Mouse (Mus musculus) ES-Bruce4 (cell line): ENCODE data around the gene Spib. TPM values are rescaled to one million over a fixed set of nuclear protein-coding genes. Genes with fewer than 3 reads are reported as not detected.

ENCODE experiments used
- H3K27ac ChIP-seq: 2 replicates; pipeline ENCODE4 v1.5.1; 2012; ENCODE audit warnings: low read length, inconsistent platforms; ENCODE audit not compliant: insufficient read depth
- H3K27me3 ChIP-seq: 2 replicates; pipeline ENCODE4 v1.6.1; 2012; ENCODE audit warnings: mild to moderate bottlenecking, low read length, inconsistent platforms; ENCODE audit not compliant: control insufficient read depth, poor library complexity, insufficient read depth, severe bottlenecking
- H3K36me3 ChIP-seq: 2 replicates; pipeline ENCODE4 v1.6.1; 2012; ENCODE audit warnings: inconsistent platforms, mild to moderate bottlenecking, low read length, moderate library complexity; ENCODE audit not compliant: control insufficient read depth, poor library complexity, insufficient read depth, severe bottlenecking
- H3K4me1 ChIP-seq: one replicate; pipeline ENCODE4 v1.8.1; 2011; ENCODE audit warnings: low read length; ENCODE audit not compliant: control insufficient read depth, insufficient read depth
- H3K4me3 ChIP-seq: 2 replicates; pipeline ENCODE4 v1.5.1; 2011; ENCODE audit warnings: low read depth, mild to moderate bottlenecking, low read length
- H3K9ac ChIP-seq: 2 replicates; pipeline ENCODE4 v1.6.1; 2012; ENCODE audit warnings: low read depth, mild to moderate bottlenecking, inconsistent platforms; ENCODE audit not compliant: poor library complexity, severe bottlenecking
- H3K9me3 ChIP-seq: replicated peaks from 2 replicates; pipeline ENCODE4 v1.6.1; 2012; ENCODE audit warnings: mild to moderate bottlenecking, low read length, inconsistent platforms; ENCODE audit not compliant: control insufficient read depth, poor library complexity, insufficient read depth, severe bottlenecking
- CTCF ChIP-seq: IDR thresholded peaks from one replicate; pipeline ENCODE4 v1.8.1; 2011; ENCODE audit warnings: low read depth, low read length
- EP300 ChIP-seq: IDR thresholded peaks from 2 replicates; pipeline ENCODE4 v1.6.1; 2011; ENCODE audit warnings: low read depth, low read length; ENCODE audit not compliant: insufficient read depth
- POLR2A ChIP-seq: IDR thresholded peaks from one replicate; pipeline ENCODE4 v1.8.1; 2011; ENCODE audit warnings: low read length; ENCODE audit not compliant: insufficient read depth
- polyA plus RNA-seq: library from polyadenylated mRNA; stranded (reverse); fragments of >200 nt; gene quantifications from 2 replicates; pipeline ENCODE4 v1.2.4, GENCODE M21; 2011; ENCODE audit warnings: low read depth; ENCODE audit not compliant: missing spikeins, insufficient read depth, insufficient read length

The Spib gene
- polyA plus RNA-seq, 1 experiment = 2.4 TPM

- TF ChIP-seq POLR2A (no peak), EP300 (no peak), CTCF (no peak)
- H3K9ac ChIP-seq = no peak overlapping the region
- no peaks in the 10 kb centered on the region for H3K36me3 ChIP-seq
- no peaks in the 10 kb centered on the region for H3K27me3 ChIP-seq
- peaks cover 14% of the 10 kb centered on the region for H3K4me1 ChIP-seq
- H3K4me3 ChIP-seq = no peak overlapping the region
- H3K27ac ChIP-seq = no peak overlapping the region
- H3K9me3 ChIP-seq = no peaks in the 10 kb centered on the region
Measured at GRCm38 (mm10) chr7:44488545-44488944, 43.3 kb downstream of the Spib start.

DNA sequence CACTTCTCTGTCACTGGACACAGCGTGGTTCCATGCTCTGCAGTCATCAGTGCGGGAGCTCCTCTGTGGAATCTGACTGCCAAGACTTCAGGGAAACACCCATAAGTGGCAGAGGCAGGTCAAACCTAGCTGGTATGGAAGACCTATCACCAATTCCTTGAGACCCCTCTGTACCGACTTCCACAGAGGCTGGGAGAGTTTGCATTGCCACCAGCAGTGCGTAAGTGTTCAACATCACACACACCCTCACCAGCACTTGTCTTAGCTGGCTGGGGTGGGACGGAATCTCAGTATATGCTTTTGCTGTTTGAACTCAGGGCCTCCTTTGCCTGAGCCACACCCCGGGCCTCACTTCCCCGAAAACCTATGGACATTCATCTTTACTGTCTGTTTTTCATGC, 43.9 kb downstream of the Spib start:
- TF ChIP-seq POLR2A = no peak
- no peak for TF ChIP-seq CTCF
- TF ChIP-seq EP300 = no peak
- Histone ChIP-seq H3K36me3 (no peaks in the 10 kb centered on the region), H3K4me1 (peaks cover 14% of the 10 kb centered on the region), H3K9me3 (no peaks in the 10 kb centered on the region), H3K9ac (no peak overlapping the region), H3K4me3 (no peak overlapping the region), H3K27ac (no peak overlapping the region), H3K27me3 (no peaks in the 10 kb centered on the region)

DNA sequence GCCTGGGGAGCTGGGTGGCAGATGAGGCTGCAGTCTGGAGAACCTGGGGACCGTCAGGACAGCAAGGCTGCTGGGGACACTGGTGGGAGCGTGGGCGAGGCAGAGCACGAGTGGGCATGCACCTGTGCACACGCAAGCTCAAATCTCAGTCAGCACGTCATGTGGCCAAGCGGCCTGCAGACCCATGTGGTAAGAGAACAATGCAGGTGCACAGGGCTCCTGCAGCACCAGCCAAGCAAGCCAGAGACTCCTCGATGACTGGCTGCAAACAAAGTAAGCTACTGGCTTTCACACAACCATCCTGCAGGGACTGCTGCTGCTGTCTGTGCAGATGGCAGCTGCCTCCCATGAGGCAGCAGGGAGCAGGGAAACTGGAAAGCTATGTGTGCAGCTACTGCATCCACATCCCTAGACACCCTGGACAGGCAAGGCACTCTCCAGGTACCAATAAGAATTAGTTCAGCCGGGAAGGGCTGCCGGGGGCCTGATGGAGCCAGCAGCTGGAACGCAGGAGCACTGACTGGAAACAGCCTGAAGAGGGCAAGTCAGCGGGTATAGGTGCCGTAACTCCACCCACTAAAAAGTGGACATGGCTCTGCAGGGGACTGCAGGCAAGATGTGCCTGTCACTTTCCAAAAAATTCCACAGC, 44.8 kb downstream of the Spib start:
- H3K9ac ChIP-seq = no peak overlapping the region
- peaks cover 14% of the 10 kb centered on the region for H3K4me1 ChIP-seq
- TF ChIP-seq EP300 (no peak), POLR2A (no peak), CTCF (no peak)

GRCm38 (mm10) chr7:44485572-44486195, 46.2 kb downstream of the Spib start:
- no peak overlapping the region for H3K4me3 ChIP-seq
- no peaks in the 10 kb centered on the region; the same call in 1 of the 2 replicates for H3K27me3 ChIP-seq
- no peak overlapping the region for H3K9ac ChIP-seq
- TF ChIP-seq CTCF (no peak), POLR2A (no peak), EP300 (no peak)
- 0 out of 2 replicates have a peak overlapping the region, but pooled peaks have one; percentile 14 for H3K27ac ChIP-seq
- peaks cover 14% of the 10 kb centered on the region for H3K4me1 ChIP-seq
- no peaks in the 10 kb centered on the region for H3K36me3 ChIP-seq
- no peaks in the 10 kb centered on the region for H3K9me3 ChIP-seq

More for the DNA sequence above, 44.8 kb downstream of the Spib start:
- H3K27me3 ChIP-seq = no peaks in the 10 kb centered on the region
- H3K27ac ChIP-seq = no peak overlapping the region
- H3K9me3 ChIP-seq = no peaks in the 10 kb centered on the region
- H3K36me3 ChIP-seq = no peaks in the 10 kb centered on the region
- H3K4me3 ChIP-seq = no peak overlapping the region

GRCm38 (mm10) chr7:44484841-44485571, 46.9 kb downstream of the Spib start:
- H3K9me3 ChIP-seq = no peaks in the 10 kb centered on the region
- TF ChIP-seq POLR2A (no peak), EP300 (peak; percentile 92), CTCF (peak; percentile 97)
- no peak overlapping the region for H3K27ac ChIP-seq
- no peak overlapping the region for H3K9ac ChIP-seq
- H3K36me3 ChIP-seq = no peaks in the 10 kb centered on the region
- H3K4me1 ChIP-seq = peaks cover 14% of the 10 kb centered on the region
- no peak overlapping the region for H3K4me3 ChIP-seq
- peaks cover 3% of the 10 kb centered on the region; the same call in 1 of the 2 replicates for H3K27me3 ChIP-seq
